Comparison of ENCODE assay signal across 29 mouse cellular contexts in genomic region chr6:146352258-146352805, GRCm38 (mm10).
A peak's percentile ranks its signal among the peaks of the same experiment; 100 is the strongest.
DNase-seq lines count a peak whose midpoint lies in the region; ATAC-seq and TF ChIP-seq lines count a peak whose summit lies in the region.
"Had no signal": no experiment of that assay in that cellular context is flagged by ENCODE, and none has a peak within 500 bp of the region (broad histone marks: within the 10 kb centered on the region; RNA-seq: fewer than 3 reads in every experiment).

No protein-coding gene starts in this region.

- H3K27me3 ChIP-seq in forebrain, postnatal 0 days (ENCODE audit: insufficient read depth, low read length) = no peaks in the 10 kb centered on the region
- H3K27me3 ChIP-seq in forebrain, embryonic 10.5 days (ENCODE audit: poor library complexity, severe bottlenecking) = no peaks in the 10 kb centered on the region
- no peaks in the 10 kb centered on the region for H3K27me3 ChIP-seq in midbrain, embryonic 16.5 days (ENCODE audit: control insufficient read depth, insufficient read depth, low read depth, low read length)
- H3K27me3 ChIP-seq: CH12.LX; heart, embryonic 12.5 days; hindbrain, embryonic 15.5 days; kidney, embryonic 15.5 days; limb, embryonic 12.5 days; liver, embryonic 15.5 days; midbrain, embryonic 12.5 days; neural tube, embryonic 12.5 days; stomach, embryonic 15.5 days had no signal

- no peak overlapping the region for H3K9ac ChIP-seq in forebrain, postnatal 0 days
- no peak overlapping the region for H3K9ac ChIP-seq in midbrain, embryonic 16.5 days (ENCODE audit: low read depth, low read length)
- H3K9ac ChIP-seq: heart, embryonic 12.5 days; hindbrain, embryonic 15.5 days; kidney, embryonic 15.5 days; limb, embryonic 12.5 days; liver, embryonic 15.5 days; lung, embryonic 14.5 days; midbrain, embryonic 12.5 days; neural tube, embryonic 12.5 days; stomach, embryonic 15.5 days had no signal

- peak overlapping the region; percentile 54 for H3K27ac ChIP-seq in forebrain, postnatal 0 days (ENCODE audit: low read depth, low read length)
- no peak overlapping the region for H3K27ac ChIP-seq in forebrain, embryonic 10.5 days
- peak overlapping the region; percentile 43 for H3K27ac ChIP-seq in midbrain, embryonic 16.5 days (ENCODE audit: low read length)
- H3K27ac ChIP-seq: heart, adult 2 months; hindbrain, embryonic 15.5 days; kidney, embryonic 15.5 days; limb, embryonic 12.5 days; liver, embryonic 15.5 days; midbrain, embryonic 12.5 days; neural tube, embryonic 12.5 days; stomach, embryonic 15.5 days had no signal

- H3K9me3 ChIP-seq in forebrain, postnatal 0 days (ENCODE audit: low read length) = no peaks in the 10 kb centered on the region
- H3K9me3 ChIP-seq in forebrain, embryonic 10.5 days = no peaks in the 10 kb centered on the region
- no peaks in the 10 kb centered on the region for H3K9me3 ChIP-seq in midbrain, embryonic 16.5 days (replicated peaks; ENCODE audit: control insufficient read depth, low read length, poor library complexity, severe bottlenecking)
- H3K9me3 ChIP-seq: heart, embryonic 12.5 days; hindbrain, embryonic 15.5 days; kidney, embryonic 15.5 days; liver, embryonic 15.5 days; midbrain, embryonic 12.5 days; neural tube, embryonic 12.5 days; stomach, embryonic 15.5 days had no signal

- DNase-seq in forebrain, postnatal 0 days = no peak
- no peak for DNase-seq in forebrain, embryonic 10.5 days (ENCODE audit: extremely low spot score, low spot score)
- peak; percentile 9 to 21 for DNase-seq in layer of hippocampus, postnatal 36 days
- DNase-seq in layer of hippocampus, adult 9-10 months (ENCODE audit: low spot score) = no peak
- DNase-seq in brain, adult 2 months (ENCODE audit: low read depth, low spot score) = peak; percentile 52
- DNase-seq in right cerebral cortex, postnatal 36 days (ENCODE audit: low spot score in 2 of 2) = no peak
- DNase-seq: adrenal gland, adult 2 months; adrenal gland, postnatal 36 days; cerebellum, adult 8-10 months; cerebellum, postnatal 25 days; gastrocnemius, postnatal 36 days; heart, adult 2 months; kidney, adult 18-20 months; lung, embryonic 14.5 days; lung, postnatal 14 days; right cerebral cortex, postnatal 14 days had no signal

- WGBS in forebrain, postnatal 0 days = 46% methylated on average over 9 of the region's 9 CpGs
- 65% methylated on average over 9 of the region's 9 CpGs for WGBS in forebrain, embryonic 10.5 days
- WGBS in midbrain, embryonic 16.5 days = 35% methylated on average over 9 of the region's 9 CpGs

- H3K36me3 ChIP-seq in forebrain, postnatal 0 days (ENCODE audit: insufficient read depth) = no peaks in the 10 kb centered on the region
- no peaks in the 10 kb centered on the region for H3K36me3 ChIP-seq in forebrain, embryonic 10.5 days (replicated peaks)
- no peaks in the 10 kb centered on the region for H3K36me3 ChIP-seq in midbrain, embryonic 16.5 days (ENCODE audit: control insufficient read depth, insufficient read depth, low read length)
- H3K36me3 ChIP-seq: hindbrain, embryonic 15.5 days; limb, embryonic 12.5 days; liver, embryonic 15.5 days; midbrain, embryonic 12.5 days; neural tube, embryonic 12.5 days had no signal

- H3K4me3 ChIP-seq in forebrain, postnatal 0 days (ENCODE audit: low read depth, low read length) = no peak overlapping the region
- H3K4me3 ChIP-seq in forebrain, embryonic 10.5 days = no peak overlapping the region
- no peak overlapping the region for H3K4me3 ChIP-seq in midbrain, embryonic 16.5 days (ENCODE audit: low read depth, low read length)
- H3K4me3 ChIP-seq: heart, adult 2 months; heart, embryonic 12.5 days; hindbrain, embryonic 15.5 days; kidney, embryonic 15.5 days; limb, embryonic 12.5 days; liver, embryonic 15.5 days; midbrain, embryonic 12.5 days; myocyte; neural tube, embryonic 12.5 days; stomach, embryonic 15.5 days had no signal

- no peaks in the 10 kb centered on the region for H3K4me1 ChIP-seq in forebrain, postnatal 0 days (ENCODE audit: insufficient read depth)
- H3K4me1 ChIP-seq in forebrain, embryonic 10.5 days = no peaks in the 10 kb centered on the region; the same call in 1 of the 2 replicates
- 0 out of 2 replicates have a peak, but pooled peaks cover 6% of the 10 kb centered on the region for H3K4me1 ChIP-seq in midbrain, embryonic 16.5 days (ENCODE audit: control insufficient read depth, insufficient read depth, low read length)
- H3K4me1 ChIP-seq: heart, embryonic 12.5 days; hindbrain, embryonic 15.5 days; kidney, embryonic 15.5 days; limb, embryonic 12.5 days; liver, embryonic 15.5 days; midbrain, embryonic 12.5 days; neural tube, embryonic 12.5 days; stomach, embryonic 15.5 days had no signal

- no peak overlapping the region for H3K4me2 ChIP-seq in forebrain, postnatal 0 days (ENCODE audit: low read depth)
- no peak overlapping the region for H3K4me2 ChIP-seq in midbrain, embryonic 16.5 days (ENCODE audit: low read length)
- H3K4me2 ChIP-seq: heart, embryonic 12.5 days; hindbrain, embryonic 15.5 days; kidney, embryonic 15.5 days; limb, embryonic 12.5 days; liver, embryonic 15.5 days; lung, embryonic 14.5 days; midbrain, embryonic 12.5 days; neural tube, embryonic 12.5 days; stomach, embryonic 15.5 days had no signal

- no peak for TF ChIP-seq CTCF in forebrain, postnatal 0 days (IDR thresholded peaks at IDR 0.05; ENCODE audit: low read depth)

- 0 out of 2 replicates have a peak, but pooled peaks have one; percentile 16 for ATAC-seq in forebrain, postnatal 0 days
- peak; percentile 80 for ATAC-seq in midbrain, embryonic 16.5 days
- ATAC-seq: activated CD4-positive, CD25-positive, alpha-beta regulatory T cell, adult 4 months; forebrain, embryonic 14.5 days had no signal

Comparison
In these comparisons a context has a peak if more than half of its experiments do, and no peak if none do; other contexts are left out.
1. DNase-seq: peak in layer of hippocampus, postnatal 36 days (2 of 2) and brain, adult 2 months (single experiment); none in forebrain, postnatal 0 days (single experiment), forebrain, embryonic 10.5 days (single experiment), layer of hippocampus, adult 9-10 months (single experiment) and right cerebral cortex, postnatal 36 days (0 of 2).